Comparison of ENCODE assay signal across 17 mouse cellular contexts in the genomic region with DNA sequence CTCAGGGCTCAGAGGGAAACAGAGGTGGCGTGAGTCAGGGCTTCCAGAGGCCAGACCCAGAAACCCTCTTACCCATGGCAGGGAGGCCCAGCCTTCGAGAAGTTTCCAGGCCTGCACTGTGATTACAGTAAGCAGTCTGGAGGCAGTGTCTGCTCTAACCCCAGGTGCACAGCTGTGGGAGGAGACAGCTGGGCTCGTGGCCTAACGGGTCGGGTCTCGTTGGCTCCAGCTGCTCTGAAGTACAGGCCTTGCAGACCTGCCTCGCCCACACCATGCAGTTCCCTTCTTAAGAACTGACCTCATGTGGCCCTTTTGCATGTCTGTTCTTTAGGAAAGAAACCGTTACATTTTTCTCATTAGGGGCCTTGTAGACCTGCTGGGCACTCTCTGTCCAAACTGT.
DNase-seq lines count a peak whose midpoint lies in the region; ATAC-seq and TF ChIP-seq lines count a peak whose summit lies in the region.
"Had no signal": no experiment of that assay in that cellular context is flagged by ENCODE, and none has a peak within 500 bp of the region (broad histone marks: within the 10 kb centered on the region; RNA-seq: fewer than 3 reads in every experiment).

No protein-coding gene starts in this region.

- no peaks in the 10 kb centered on the region for H3K27me3 ChIP-seq in hindbrain, embryonic 10.5 days (ENCODE audit: insufficient read depth, poor library complexity, severe bottlenecking)
- H3K27me3 ChIP-seq in hindbrain, postnatal 0 days (ENCODE audit: insufficient read depth, low read length): no peaks in the 10 kb centered on the region
- no peaks in the 10 kb centered on the region for H3K27me3 ChIP-seq in CH12.LX (replicated peaks)
- H3K27me3 ChIP-seq in limb, embryonic 10.5 days (ENCODE audit: low read depth, poor library complexity, severe bottlenecking): no peaks in the 10 kb centered on the region
- H3K27me3 ChIP-seq: kidney, embryonic 15.5 days had no signal

- H3K4me1 ChIP-seq in hindbrain, embryonic 10.5 days (replicated peaks): peaks cover 30% of the 10 kb centered on the region
- H3K4me1 ChIP-seq in hindbrain, postnatal 0 days (ENCODE audit: insufficient read depth, low read length): peaks cover 11% of the 10 kb centered on the region; the same call in 1 of the 2 replicates
- H3K4me1 ChIP-seq in CH12.LX (ENCODE audit: control insufficient read depth in 1 of 2, insufficient read depth in 2 of 2): peaks cover 30 to 70% of the 10 kb centered on the region in 2 experiments
- peaks cover 40% of the 10 kb centered on the region for H3K4me1 ChIP-seq in limb, embryonic 10.5 days

- no peak; the same call in 1 of the 2 replicates for TF ChIP-seq POLR2A in CH12.LX (IDR thresholded peaks at IDR 0.05; ENCODE audit: low read depth, low read length)

- intact Hi-C loops in left cerebral cortex, postnatal 36 days (cut with DNase I): loop anchor here (10.0 kb wide), 1 partner anchor 116 kb away; the partner anchor contains the start of genes Socs1 and Tnp2

- ATAC-seq in hindbrain, postnatal 0 days: no peak

- peak; percentile 20 for TF ChIP-seq RAD21 in CH12.LX (IDR thresholded peaks at IDR 0.05; ENCODE audit: low read depth, low read length)

- 0 out of 2 replicates have a peak overlapping the region, but pooled peaks have one; percentile 54 for H3K27ac ChIP-seq in hindbrain, embryonic 10.5 days
- no peak overlapping the region for H3K27ac ChIP-seq in hindbrain, postnatal 0 days
- peak overlapping the region; percentile 56 for H3K27ac ChIP-seq in CH12.LX (ENCODE audit: insufficient read depth, low read depth)
- H3K27ac ChIP-seq in limb, embryonic 10.5 days: peak overlapping the region; percentile 46; the same call in 1 of the 2 replicates
- H3K27ac ChIP-seq: hindbrain, embryonic 14.5 days; kidney, embryonic 15.5 days; midbrain, embryonic 10.5 days had no signal

- in situ Hi-C loops in CH12.LX (cut with MboI; ENCODE audit: low pct_ligation_motif_present, low pct_unique_long_range_greater_than_20kb, low sequenced_read_pairs): loop anchor here (5.0 kb wide), 1 partner anchor 119 kb away; the partner anchor contains the start of genes Socs1 and Tnp2

- dilution Hi-C loops in CH12.LX (cut with MboI; ENCODE audit: extremely low pct_ligation_motif_present, extremely low pct_unique_long_range_greater_than_20kb, low sequenced_read_pairs): no loop called here

- H3K79me2 ChIP-seq in CH12.LX (replicated peaks; ENCODE audit: control insufficient read depth, extremely low read depth, insufficient read depth, poor library complexity, severe bottlenecking): no peaks in the 10 kb centered on the region

- no peaks in the 10 kb centered on the region for H3K36me3 ChIP-seq in hindbrain, embryonic 10.5 days
- no peaks in the 10 kb centered on the region for H3K36me3 ChIP-seq in hindbrain, postnatal 0 days (ENCODE audit: insufficient read depth, low read length)
- no peaks in the 10 kb centered on the region for H3K36me3 ChIP-seq in CH12.LX (replicated peaks in 1 of 2; ENCODE audit: control insufficient read depth in 1 of 2, insufficient read depth in 1 of 2, low read length in 1 of 2)
- no peaks in the 10 kb centered on the region for H3K36me3 ChIP-seq in limb, embryonic 10.5 days
- H3K36me3 ChIP-seq: kidney, embryonic 15.5 days; midbrain, embryonic 10.5 days had no signal

- H3K4me3 ChIP-seq in hindbrain, embryonic 10.5 days: no peak overlapping the region
- no peak overlapping the region for H3K4me3 ChIP-seq in hindbrain, postnatal 0 days (ENCODE audit: low read length)
- no peak overlapping the region for H3K4me3 ChIP-seq in CH12.LX (replicated peaks in 1 of 3; ENCODE audit: low read depth in 2 of 3, low read length in 2 of 3, poor library complexity in 1 of 3)
- H3K4me3 ChIP-seq in limb, embryonic 10.5 days: no peak overlapping the region
- H3K4me3 ChIP-seq: erythroblast, embryonic 14.5 days; kidney, embryonic 15.5 days; midbrain, embryonic 10.5 days had no signal

- TF ChIP-seq EP300 in CH12.LX (IDR thresholded peaks at IDR 0.05; ENCODE audit: low read length): peak; percentile 84

- 72% methylated on average over 8 of the region's 8 CpGs for WGBS in hindbrain, embryonic 10.5 days
- WGBS in hindbrain, postnatal 0 days: 68% methylated on average over 8 of the region's 8 CpGs
- 68% methylated on average over 8 of the region's 8 CpGs for WGBS in limb, embryonic 10.5 days

- no peak overlapping the region for H3K4me2 ChIP-seq in hindbrain, postnatal 0 days (ENCODE audit: low read depth, low read length)
- 0 out of 2 replicates have a peak overlapping the region, but pooled peaks have one; percentile 7 for H3K4me2 ChIP-seq in CH12.LX (ENCODE audit: insufficient read depth, low read depth, poor library complexity, severe bottlenecking)
- H3K4me2 ChIP-seq: hindbrain, embryonic 14.5 days; kidney, embryonic 15.5 days; liver, embryonic 11.5 days had no signal

- H3K9ac ChIP-seq in hindbrain, postnatal 0 days (replicated peaks; ENCODE audit: low read length): no peak overlapping the region
- H3K9ac ChIP-seq in CH12.LX (ENCODE audit: insufficient read depth, low read depth): peak overlapping the region; percentile 16; the same call in 1 of the 2 replicates
- H3K9ac ChIP-seq: hindbrain, embryonic 14.5 days; kidney, embryonic 15.5 days had no signal

- no peak for TF ChIP-seq CTCF in hindbrain, postnatal 0 days (IDR thresholded peaks at IDR 0.05; ENCODE audit: low read depth)
- no peak for TF ChIP-seq CTCF in CH12.LX (conservative IDR thresholded peaks at IDR 0.05 in 1 of 2, IDR thresholded peaks at IDR 0.05 in 1 of 2; ENCODE audit: low read depth in 2 of 2, low read length in 2 of 2)

- no peaks in the 10 kb centered on the region for H3K9me3 ChIP-seq in hindbrain, embryonic 10.5 days
- H3K9me3 ChIP-seq in hindbrain, postnatal 0 days (ENCODE audit: low read length): no peaks in the 10 kb centered on the region
- no peaks in the 10 kb centered on the region for H3K9me3 ChIP-seq in CH12.LX (replicated peaks; ENCODE audit: low read length)
- H3K9me3 ChIP-seq in limb, embryonic 10.5 days (replicated peaks): no peaks in the 10 kb centered on the region
- H3K9me3 ChIP-seq: kidney, embryonic 15.5 days; midbrain, embryonic 10.5 days had no signal

- no peak for DNase-seq in hindbrain, embryonic 10.5 days (ENCODE audit: low spot score)
- no peak for DNase-seq in hindbrain, postnatal 0 days (ENCODE audit: low spot score)
- peak; percentile 94 for DNase-seq in CH12.LX (ENCODE audit: extremely low read depth)
- peak; percentile 43 for DNase-seq in limb, embryonic 10.5 days (ENCODE audit: low spot score)
- DNase-seq in thymus, postnatal 10 days (ENCODE audit: low spot score in 2 of 2): peak; percentile 81 to 90
- DNase-seq in urinary bladder, postnatal 4 days (ENCODE audit: low spot score in 2 of 2): no peak
- no peak for DNase-seq in layer of hippocampus, postnatal 14 days (ENCODE audit: low spot score in 2 of 2)
- no peak for DNase-seq in left cerebral cortex, postnatal 36 days (ENCODE audit: low spot score in 2 of 2)
- DNase-seq: adrenal gland, postnatal 14 days; heart, adult 18-20 months; lung, postnatal 10 days; spleen, adult 18-20 months had no signal

TF ChIP-seq in CH12.LX, 34 proteins besides CTCF, POLR2A, EP300 and RAD21 (continues in another document):
- TF ChIP-seq KAT2A (IDR thresholded peaks at IDR 0.05; ENCODE audit: insufficient replicate concordance, low read length) (no peak), TBP (conservative IDR thresholded peaks at IDR 0.05; ENCODE audit: low read depth, low read length) (no peak; the same call in 1 of the 2 replicates), UBTF (IDR thresholded peaks at IDR 0.05; ENCODE audit: low read depth, low read length) (peak; percentile 88; the same call in 1 of the 2 replicates), SMC3 (IDR thresholded peaks at IDR 0.05; ENCODE audit: low read depth, low read length) (peak; percentile 50), ZMIZ1 (IDR thresholded peaks at IDR 0.05; ENCODE audit: low read depth, low read length) (peak; percentile 68; the same call in 1 of the 2 replicates), ELF1 (IDR thresholded peaks at IDR 0.05; ENCODE audit: low read depth, low read length) (no peak), NELFE (IDR thresholded peaks at IDR 0.05; ENCODE audit: low read depth, low read length) (0 out of 2 replicates have a peak, but pooled peaks have one; percentile 39), ZKSCAN1 (IDR thresholded peaks at IDR 0.05; ENCODE audit: borderline replicate concordance, low read depth, low read length) (no peak), ZC3H11A (IDR thresholded peaks at IDR 0.05; ENCODE audit: low read depth, low read length) (no peak), RCOR1 (conservative IDR thresholded peaks at IDR 0.05; ENCODE audit: low read depth, low read length) (peak; percentile 72; the same call in 1 of the 2 replicates), GABPA (IDR thresholded peaks at IDR 0.05; ENCODE audit: insufficient replicate concordance, low read depth, low read length) (no peak), USF1 (IDR thresholded peaks at IDR 0.05; ENCODE audit: low read depth, low read length) (peak; percentile 23; the same call in 1 of the 2 replicates), USF2 (conservative IDR thresholded peaks at IDR 0.05; ENCODE audit: low read depth, low read length) (no peak; the same call in 1 of the 2 replicates), MAFK (IDR thresholded peaks at IDR 0.05; ENCODE audit: insufficient replicate concordance, low read length) (0 out of 2 replicates have a peak, but pooled peaks have one; percentile 27), PAX5 (IDR thresholded peaks at IDR 0.05; ENCODE audit: low read length) (no peak), TCF12 (IDR thresholded peaks at IDR 0.05; ENCODE audit: low read depth, low read length) (peak; percentile 100), CHD1 (IDR thresholded peaks at IDR 0.05; ENCODE audit: low read depth, low read length) (no peak), JUND (conservative IDR thresholded peaks at IDR 0.05; ENCODE audit: low read depth, low read length) (no peak), POLR2AphosphoS2 (IDR thresholded peaks at IDR 0.05; ENCODE audit: low read depth, low read length) (no peak), MAX (IDR thresholded peaks at IDR 0.05; ENCODE audit: low read length) (peak; percentile 92), IRF4 (IDR thresholded peaks at IDR 0.05; ENCODE audit: low read depth, low read length) (peak; percentile 85), ETS1 (conservative IDR thresholded peaks at IDR 0.05; ENCODE audit: low read depth, low read length) (peak; percentile 98), JUN (IDR thresholded peaks at IDR 0.05; ENCODE audit: insufficient read depth, low read depth, low read length) (peak; percentile 59), MAZ (IDR thresholded peaks at IDR 0.05; ENCODE audit: low read depth, low read length) (peak; percentile 73; the same call in 1 of the 2 replicates), SIN3A (IDR thresholded peaks at IDR 0.05; ENCODE audit: low read length) (peak; percentile 95), ZNF384 (IDR thresholded peaks at IDR 0.05; ENCODE audit: low read depth, low read length) (no peak), NRF1 (IDR thresholded peaks at IDR 0.05; ENCODE audit: low read depth, low read length) (peak; percentile 27; the same call in 1 of the 2 replicates)

Comparison
In these comparisons a context has a peak if more than half of its experiments do, and no peak if none do; other contexts are left out.
1. DNase-seq: peak in CH12.LX (single experiment), limb, embryonic 10.5 days (single experiment) and thymus, postnatal 10 days (2 of 2); none in hindbrain, embryonic 10.5 days (single experiment), hindbrain, postnatal 0 days (single experiment), urinary bladder, postnatal 4 days (0 of 2), layer of hippocampus, postnatal 14 days (0 of 2) and left cerebral cortex, postnatal 36 days (0 of 2).